Mouse (Mus musculus): ENCODE measurements around the gene Sstr3. TPM values are rescaled to one million over a fixed set of nuclear protein-coding genes. Genes with fewer than 3 reads are reported as not detected.

Gene Sstr3
- polyA plus RNA-seq, 1 experiment, result not detected

- Histone ChIP-seq H3K36me3 (ENCODE audit: control insufficient read depth, insufficient read depth, low read length, poor library complexity, severe bottlenecking) (no peaks in the 10 kb centered on the region), H3K4me1 (ENCODE audit: control insufficient read depth, insufficient read depth, low read length) (no peaks in the 10 kb centered on the region), H3K9ac (ENCODE audit: low read depth, poor library complexity, severe bottlenecking) (no peak overlapping the region), H3K9me3 (replicated peaks; ENCODE audit: control insufficient read depth, insufficient read depth, low read length, poor library complexity, severe bottlenecking) (peaks cover 5% of the 10 kb centered on the region; the same call in 1 of the 2 replicates), H3K27me3 (ENCODE audit: control insufficient read depth, insufficient read depth, low read length, poor library complexity, severe bottlenecking) (no peaks in the 10 kb centered on the region), H3K4me3 (ENCODE audit: low read depth, low read length) (no peak overlapping the region), H3K27ac (ENCODE audit: insufficient read depth, low read length) (no peak overlapping the region)
- no peak for TF ChIP-seq CTCF (IDR thresholded peaks at IDR 0.05; ENCODE audit: low read depth, low read length)
- no peak for TF ChIP-seq EP300 (IDR thresholded peaks at IDR 0.05; ENCODE audit: insufficient read depth, low read depth, low read length)
These were observed 36.0 kb downstream of the Sstr3 start for GRCm38 (mm10) chr15:78508443-78508842.

GRCm38 (mm10) chr15:78505541-78505940 is 38.9 kb downstream of the Sstr3 start:
- H3K9ac ChIP-seq (ENCODE audit: low read depth, poor library complexity, severe bottlenecking), result no peak overlapping the region
- no peaks in the 10 kb centered on the region for H3K27me3 ChIP-seq (ENCODE audit: control insufficient read depth, insufficient read depth, low read length, poor library complexity, severe bottlenecking)
- H3K36me3 ChIP-seq (ENCODE audit: control insufficient read depth, insufficient read depth, low read length, poor library complexity, severe bottlenecking), result no peaks in the 10 kb centered on the region
- H3K4me1 ChIP-seq (ENCODE audit: control insufficient read depth, insufficient read depth, low read length), result no peaks in the 10 kb centered on the region
- no peak overlapping the region for H3K4me3 ChIP-seq (ENCODE audit: low read depth, low read length)
- H3K27ac ChIP-seq (ENCODE audit: insufficient read depth, low read length), result no peak overlapping the region
- TF ChIP-seq POLR2A (IDR thresholded peaks at IDR 0.05; ENCODE audit: insufficient read depth, low read length) (no peak), CTCF (IDR thresholded peaks at IDR 0.05; ENCODE audit: low read depth, low read length) (no peak)
- peaks cover 5% of the 10 kb centered on the region; the same call in 1 of the 2 replicates for H3K9me3 ChIP-seq (replicated peaks; ENCODE audit: control insufficient read depth, insufficient read depth, low read length, poor library complexity, severe bottlenecking)

- Histone ChIP-seq H3K27ac (ENCODE audit: insufficient read depth, low read length) (no peak overlapping the region), H3K4me1 (ENCODE audit: control insufficient read depth, insufficient read depth, low read length) (no peaks in the 10 kb centered on the region), H3K4me3 (ENCODE audit: low read depth, low read length) (no peak overlapping the region), H3K27me3 (ENCODE audit: control insufficient read depth, insufficient read depth, low read length, poor library complexity, severe bottlenecking) (no peaks in the 10 kb centered on the region), H3K9me3 (replicated peaks; ENCODE audit: control insufficient read depth, insufficient read depth, low read length, poor library complexity, severe bottlenecking) (peaks cover 5% of the 10 kb centered on the region; the same call in 1 of the 2 replicates), H3K36me3 (ENCODE audit: control insufficient read depth, insufficient read depth, low read length, poor library complexity, severe bottlenecking) (no peaks in the 10 kb centered on the region), H3K9ac (ENCODE audit: low read depth, poor library complexity, severe bottlenecking) (no peak overlapping the region)
- TF ChIP-seq CTCF (IDR thresholded peaks at IDR 0.05; ENCODE audit: low read depth, low read length) (no peak), EP300 (IDR thresholded peaks at IDR 0.05; ENCODE audit: insufficient read depth, low read depth, low read length) (no peak)
These were observed 39.7 kb downstream of the Sstr3 start for GRCm38 (mm10) chr15:78504816-78505215.

- TF ChIP-seq EP300 (IDR thresholded peaks at IDR 0.05; ENCODE audit: insufficient read depth, low read depth, low read length) (no peak), POLR2A (IDR thresholded peaks at IDR 0.05; ENCODE audit: insufficient read depth, low read length) (no peak), CTCF (IDR thresholded peaks at IDR 0.05; ENCODE audit: low read depth, low read length) (no peak)
- H3K9ac ChIP-seq (ENCODE audit: low read depth, poor library complexity, severe bottlenecking), result no peak overlapping the region
- H3K27me3 ChIP-seq (ENCODE audit: control insufficient read depth, insufficient read depth, low read length, poor library complexity, severe bottlenecking), result no peaks in the 10 kb centered on the region
These were observed 40.5 kb downstream of the Sstr3 start for GRCm38 (mm10) chr15:78504013-78504412.

GRCm38 (mm10) chr15:78502437-78503132 is 41.9 kb downstream of the Sstr3 start:
- Histone ChIP-seq H3K36me3 (ENCODE audit: control insufficient read depth, insufficient read depth, low read length, poor library complexity, severe bottlenecking) (no peaks in the 10 kb centered on the region), H3K4me1 (ENCODE audit: control insufficient read depth, insufficient read depth, low read length) (no peaks in the 10 kb centered on the region), H3K4me3 (ENCODE audit: low read depth, low read length) (no peak overlapping the region), H3K27ac (ENCODE audit: insufficient read depth, low read length) (no peak overlapping the region), H3K9me3 (replicated peaks; ENCODE audit: control insufficient read depth, insufficient read depth, low read length, poor library complexity, severe bottlenecking) (peaks cover 5% of the 10 kb centered on the region; the same call in 1 of the 2 replicates), H3K27me3 (ENCODE audit: control insufficient read depth, insufficient read depth, low read length, poor library complexity, severe bottlenecking) (no peaks in the 10 kb centered on the region), H3K9ac (ENCODE audit: low read depth, poor library complexity, severe bottlenecking) (no peak overlapping the region)
- no peak for TF ChIP-seq CTCF (IDR thresholded peaks at IDR 0.05; ENCODE audit: low read depth, low read length)
- no peak for TF ChIP-seq EP300 (IDR thresholded peaks at IDR 0.05; ENCODE audit: insufficient read depth, low read depth, low read length)
- no peak for TF ChIP-seq POLR2A (IDR thresholded peaks at IDR 0.05; ENCODE audit: insufficient read depth, low read length)

More at GRCm38 (mm10) chr15:78504013-78504412, 40.5 kb downstream of the Sstr3 start:
- Histone ChIP-seq H3K36me3 (ENCODE audit: control insufficient read depth, insufficient read depth, low read length, poor library complexity, severe bottlenecking) (no peaks in the 10 kb centered on the region), H3K27ac (ENCODE audit: insufficient read depth, low read length) (no peak overlapping the region), H3K9me3 (replicated peaks; ENCODE audit: control insufficient read depth, insufficient read depth, low read length, poor library complexity, severe bottlenecking) (peaks cover 5% of the 10 kb centered on the region; the same call in 1 of the 2 replicates), H3K4me3 (ENCODE audit: low read depth, low read length) (no peak overlapping the region), H3K4me1 (ENCODE audit: control insufficient read depth, insufficient read depth, low read length) (no peaks in the 10 kb centered on the region)

- Histone ChIP-seq H3K9me3 (replicated peaks; ENCODE audit: control insufficient read depth, insufficient read depth, low read length, poor library complexity, severe bottlenecking) (no peaks in the 10 kb centered on the region), H3K36me3 (ENCODE audit: control insufficient read depth, insufficient read depth, low read length, poor library complexity, severe bottlenecking) (no peaks in the 10 kb centered on the region), H3K4me3 (ENCODE audit: low read depth, low read length) (no peak within 1 kb of the TSS), H3K27me3 (ENCODE audit: control insufficient read depth, insufficient read depth, low read length, poor library complexity, severe bottlenecking) (no peaks in the 10 kb centered on the region), H3K4me1 (ENCODE audit: control insufficient read depth, insufficient read depth, low read length) (no peaks in the 10 kb centered on the region), H3K9ac (ENCODE audit: low read depth, poor library complexity, severe bottlenecking) (no peak within 1 kb of the TSS), H3K27ac (ENCODE audit: insufficient read depth, low read length) (no peak within 1 kb of the TSS)
- TF ChIP-seq POLR2A (IDR thresholded peaks at IDR 0.05; ENCODE audit: insufficient read depth, low read length) (no peak), CTCF (IDR thresholded peaks at IDR 0.05; ENCODE audit: low read depth, low read length) (no peak), EP300 (IDR thresholded peaks at IDR 0.05; ENCODE audit: insufficient read depth, low read depth, low read length) (no peak)
These were observed 49.5 kb downstream of the Sstr3 start, which contains the start of gene Il2rb for GRCm38 (mm10) chr15:78494968-78495406. Il2rb (minus strand) TSS chr15:78495271.
